Mouse (Mus musculus): ENCODE data around the gene Ralb. TPM values are rescaled to one million over a fixed set of nuclear protein-coding genes. Genes with fewer than 3 reads are reported as not detected.

Gene Ralb
- polyA plus RNA-seq, 2 experiments: 49.4 to 110 TPM

GRCm38 (mm10) chr1:119463386-119463785 lies 41.2 kb downstream of the Ralb start:
- Histone ChIP-seq H3K27ac (replicated peaks; ENCODE audit: low read depth, low read length) (no peak overlapping the region), H3K27me3 (ENCODE audit: control insufficient read depth, insufficient read depth, low read length) (no peaks in the 10 kb centered on the region), H3K4me3 (replicated peaks; ENCODE audit: low read length) (no peak overlapping the region), H3K36me3 (ENCODE audit: control insufficient read depth, insufficient read depth, low read length) (no peaks in the 10 kb centered on the region), H3K4me2 (replicated peaks; ENCODE audit: low read depth, low read length, severe bottlenecking) (no peak overlapping the region), H3K9ac (ENCODE audit: low read depth, low read length, severe bottlenecking) (no peak overlapping the region), H3K4me1 (ENCODE audit: control insufficient read depth, insufficient read depth, low read length) (0 out of 2 replicates have a peak, but pooled peaks cover 4% of the 10 kb centered on the region), H3K9me3 (ENCODE audit: control insufficient read depth, low read length) (no peaks in the 10 kb centered on the region)
- ATAC-seq (ENCODE audit: low FRiP score, low read depth): no peak
- TF ChIP-seq POLR2A (IDR thresholded peaks at IDR 0.05; ENCODE audit: borderline replicate concordance, extremely low read depth, insufficient read depth, insufficient read length): no peak
- DNase-seq (ENCODE audit: low spot score): no peak
- 50% methylated on average over 2 of the region's 2 CpGs for WGBS

- 75% methylated on average over 2 of the region's 2 CpGs for WGBS
Measured at GRCm38 (mm10) chr1:119460062-119460461, 44.5 kb downstream of the Ralb start.

GRCm38 (mm10) chr1:119457993-119458605 lies 46.5 kb downstream of the Ralb start:
- Histone ChIP-seq H3K9me3 (ENCODE audit: control insufficient read depth, low read length) (no peaks in the 10 kb centered on the region), H3K27ac (replicated peaks; ENCODE audit: low read depth, low read length) (peak overlapping the region; percentile 38; the same call in 1 of the 2 replicates), H3K36me3 (ENCODE audit: control insufficient read depth, insufficient read depth, low read length) (no peaks in the 10 kb centered on the region), H3K9ac (ENCODE audit: low read depth, low read length, severe bottlenecking) (no peak overlapping the region), H3K4me3 (replicated peaks; ENCODE audit: low read length) (no peak overlapping the region), H3K4me1 (ENCODE audit: control insufficient read depth, insufficient read depth, low read length) (peaks cover 18% of the 10 kb centered on the region), H3K27me3 (ENCODE audit: control insufficient read depth, insufficient read depth, low read length) (no peaks in the 10 kb centered on the region), H3K4me2 (replicated peaks; ENCODE audit: low read depth, low read length, severe bottlenecking) (peak overlapping the region; percentile 46)
- DNase-seq (ENCODE audit: low spot score): peak; percentile 87
- TF ChIP-seq POLR2A (IDR thresholded peaks at IDR 0.05; ENCODE audit: borderline replicate concordance, extremely low read depth, insufficient read depth, insufficient read length): no peak
- 4% methylated on average over 10 of the region's 10 CpGs for WGBS
- peak; percentile 62 for ATAC-seq (ENCODE audit: low FRiP score, low read depth)

More at GRCm38 (mm10) chr1:119460062-119460461, 44.5 kb downstream of the Ralb start:
- TF ChIP-seq POLR2A (IDR thresholded peaks at IDR 0.05; ENCODE audit: borderline replicate concordance, extremely low read depth, insufficient read depth, insufficient read length): no peak
- H3K4me3 ChIP-seq (replicated peaks; ENCODE audit: low read length): no peak overlapping the region
- no peak overlapping the region for H3K4me2 ChIP-seq (replicated peaks; ENCODE audit: low read depth, low read length, severe bottlenecking)
- H3K4me1 ChIP-seq (ENCODE audit: control insufficient read depth, insufficient read depth, low read length): peaks cover 18% of the 10 kb centered on the region
- no peak overlapping the region for H3K9ac ChIP-seq (ENCODE audit: low read depth, low read length, severe bottlenecking)
- H3K27ac ChIP-seq (replicated peaks; ENCODE audit: low read depth, low read length): no peak overlapping the region
- DNase-seq (ENCODE audit: low spot score): no peak
- no peaks in the 10 kb centered on the region for H3K27me3 ChIP-seq (ENCODE audit: control insufficient read depth, insufficient read depth, low read length)
- H3K9me3 ChIP-seq (ENCODE audit: control insufficient read depth, low read length): no peaks in the 10 kb centered on the region
- no peaks in the 10 kb centered on the region for H3K36me3 ChIP-seq (ENCODE audit: control insufficient read depth, insufficient read depth, low read length)
- no peak for ATAC-seq (ENCODE audit: low FRiP score, low read depth)

GRCm38 (mm10) chr1:119457528-119457855 lies 47.1 kb downstream of the Ralb start:
- TF ChIP-seq POLR2A (IDR thresholded peaks at IDR 0.05; ENCODE audit: borderline replicate concordance, extremely low read depth, insufficient read depth, insufficient read length): no peak

GRCm38 (mm10) chr1:119456671-119457527 lies 47.7 kb downstream of the Ralb start:
- Histone ChIP-seq H3K4me2 (replicated peaks; ENCODE audit: low read depth, low read length, severe bottlenecking) (peak overlapping the region; percentile 46), H3K9ac (ENCODE audit: low read depth, low read length, severe bottlenecking) (no peak overlapping the region), H3K4me3 (replicated peaks; ENCODE audit: low read length) (peak overlapping the region; percentile 13), H3K36me3 (ENCODE audit: control insufficient read depth, insufficient read depth, low read length) (no peaks in the 10 kb centered on the region), H3K4me1 (ENCODE audit: control insufficient read depth, insufficient read depth, low read length) (peaks cover 18% of the 10 kb centered on the region), H3K9me3 (ENCODE audit: control insufficient read depth, low read length) (no peaks in the 10 kb centered on the region), H3K27me3 (ENCODE audit: control insufficient read depth, insufficient read depth, low read length) (no peaks in the 10 kb centered on the region), H3K27ac (replicated peaks; ENCODE audit: low read depth, low read length) (0 out of 2 replicates have a peak overlapping the region, but pooled peaks have one; percentile 9)
- ATAC-seq (ENCODE audit: low FRiP score, low read depth) (peak; percentile 67), DNase-seq (ENCODE audit: low spot score) (peak; percentile 87)
- 2% methylated on average over 19 of the region's 19 CpGs for WGBS
- TF ChIP-seq POLR2A (IDR thresholded peaks at IDR 0.05; ENCODE audit: borderline replicate concordance, extremely low read depth, insufficient read depth, insufficient read length): no peak

More at GRCm38 (mm10) chr1:119457528-119457855, 47.1 kb downstream of the Ralb start:
- no peak for ATAC-seq (ENCODE audit: low FRiP score, low read depth)
- H3K4me1 ChIP-seq (ENCODE audit: control insufficient read depth, insufficient read depth, low read length): peaks cover 18% of the 10 kb centered on the region
- H3K4me2 ChIP-seq (replicated peaks; ENCODE audit: low read depth, low read length, severe bottlenecking): peak overlapping the region; percentile 46
- no peak overlapping the region for H3K9ac ChIP-seq (ENCODE audit: low read depth, low read length, severe bottlenecking)
- 5% methylated on average over 5 of the region's 5 CpGs for WGBS
- no peaks in the 10 kb centered on the region for H3K27me3 ChIP-seq (ENCODE audit: control insufficient read depth, insufficient read depth, low read length)
- no peaks in the 10 kb centered on the region for H3K36me3 ChIP-seq (ENCODE audit: control insufficient read depth, insufficient read depth, low read length)
- H3K4me3 ChIP-seq (replicated peaks; ENCODE audit: low read length): peak overlapping the region; percentile 13
- 0 out of 2 replicates have a peak overlapping the region, but pooled peaks have one; percentile 9 for H3K27ac ChIP-seq (replicated peaks; ENCODE audit: low read depth, low read length)
- H3K9me3 ChIP-seq (ENCODE audit: control insufficient read depth, low read length): no peaks in the 10 kb centered on the region
- DNase-seq (ENCODE audit: low spot score): peak; percentile 15
